In genomic region chr12:69198164-69198535, GRCm38 (mm10) we compare ENCODE assay signal across 1 mouse cellular context.
TF ChIP-seq lines count a peak whose summit lies in the region.

Gene Dnaaf2, minus strand, starts transcription at chr12:69198429.

TF ChIP-seq in CH12.LX, 34 proteins besides CTCF, POLR2A, EP300 and RAD21:
- TF ChIP-seq CHD1 (IDR thresholded peaks at IDR 0.05; ENCODE audit: low read depth, low read length) (no peak), MXI1 (IDR thresholded peaks at IDR 0.05; ENCODE audit: low read depth, low read length) (peak; percentile 87), SIN3A (IDR thresholded peaks at IDR 0.05; ENCODE audit: low read length) (peak; percentile 96), MAX (IDR thresholded peaks at IDR 0.05; ENCODE audit: low read length) (0 out of 2 replicates have a peak, but pooled peaks have one; percentile 23), UBTF (IDR thresholded peaks at IDR 0.05; ENCODE audit: low read depth, low read length) (no peak; the same call in 1 of the 2 replicates), BHLHE40 (IDR thresholded peaks at IDR 0.05; ENCODE audit: low read depth, low read length) (peak; percentile 10; the same call in 1 of the 2 replicates), CHD2 (IDR thresholded peaks at IDR 0.05; ENCODE audit: low read length) (peak; percentile 49; the same call in 1 of the 2 replicates)
TF ChIP-seq in CH12.LX: peak in this region for 5.
